Mouse (Mus musculus) hindbrain, embryonic 15.5 days (tissue): ENCODE measurements around the gene Gabbr1. TPM values are rescaled to one million over a fixed set of nuclear protein-coding genes. Genes with fewer than 3 reads are reported as not detected.
A peak's percentile ranks its signal among the peaks of the same experiment; 100 is the strongest.

Experiments used
- ATAC-seq: fragments of 200-750 bp; cut with Nextera tagmentation; 2 replicates; pipeline ENCODE4 v1.8.0; 2017; ENCODE audit warnings: low read depth, moderate number of reproducible peaks, moderate TSS enrichment; ENCODE audit not compliant: low FRiP score
- H3K27ac ChIP-seq: fragments of 300-500 bp; sonication (generic); replicated peaks from 2 replicates; pipeline ENCODE4 v1.5.1; 2015; ENCODE audit warnings: mild to moderate bottlenecking, inconsistent platforms
- H3K27me3 ChIP-seq: fragments of 300-500 bp; sonication (generic); 2 replicates; pipeline ENCODE4 v1.6.1; 2015; ENCODE audit warnings: control low read depth, inconsistent platforms
- H3K36me3 ChIP-seq: fragments of 300-500 bp; sonication (generic); 2 replicates; pipeline ENCODE4 v1.6.1; 2015; ENCODE audit warnings: control low read depth, inconsistent platforms
- H3K4me1 ChIP-seq: fragments of 300-500 bp; sonication (generic); replicated peaks from 2 replicates; pipeline ENCODE4 v1.6.1; 2015; ENCODE audit warnings: control low read depth, inconsistent platforms
- H3K4me2 ChIP-seq: fragments of 300-500 bp; sonication (generic); 2 replicates; pipeline ENCODE4 v1.6.1; 2015; ENCODE audit warnings: moderate library complexity, mild to moderate bottlenecking, inconsistent platforms
- H3K4me3 ChIP-seq: fragments of 300-500 bp; sonication (generic); 2 replicates; pipeline ENCODE4 v1.5.1; 2015; ENCODE audit warnings: mild to moderate bottlenecking, inconsistent platforms
- H3K9ac ChIP-seq: fragments of 300-500 bp; sonication (generic); 2 replicates; pipeline ENCODE4 v1.6.1; 2015; ENCODE audit warnings: inconsistent platforms
- H3K9me3 ChIP-seq: fragments of 300-500 bp; sonication (generic); 2 replicates; pipeline ENCODE4 v1.6.1; 2016; ENCODE audit warnings: control low read depth, inconsistent platforms
- whole genome bisulfite sequencing: fragments of 180-500 bp; shearing (Covaris S2); methylation state at CpG from one replicate; pipeline ENCODE4 v1.1.7; 2015; 5-methylcytosine and 5-hydroxymethylcytosine counted together
- polyA plus RNA-seq: library from polyadenylated mRNA; unstranded; fragments of >200 nt; fragmentation: Nextera tagmentation; extraction: Ambion mirVana; gene quantifications from 2 replicates; pipeline ENCODE4 v1.2.1, GENCODE M21; 2015

The Gabbr1 gene
- polyA plus RNA-seq, 1 experiment from 2014 or later, result 86.0 TPM

DNA sequence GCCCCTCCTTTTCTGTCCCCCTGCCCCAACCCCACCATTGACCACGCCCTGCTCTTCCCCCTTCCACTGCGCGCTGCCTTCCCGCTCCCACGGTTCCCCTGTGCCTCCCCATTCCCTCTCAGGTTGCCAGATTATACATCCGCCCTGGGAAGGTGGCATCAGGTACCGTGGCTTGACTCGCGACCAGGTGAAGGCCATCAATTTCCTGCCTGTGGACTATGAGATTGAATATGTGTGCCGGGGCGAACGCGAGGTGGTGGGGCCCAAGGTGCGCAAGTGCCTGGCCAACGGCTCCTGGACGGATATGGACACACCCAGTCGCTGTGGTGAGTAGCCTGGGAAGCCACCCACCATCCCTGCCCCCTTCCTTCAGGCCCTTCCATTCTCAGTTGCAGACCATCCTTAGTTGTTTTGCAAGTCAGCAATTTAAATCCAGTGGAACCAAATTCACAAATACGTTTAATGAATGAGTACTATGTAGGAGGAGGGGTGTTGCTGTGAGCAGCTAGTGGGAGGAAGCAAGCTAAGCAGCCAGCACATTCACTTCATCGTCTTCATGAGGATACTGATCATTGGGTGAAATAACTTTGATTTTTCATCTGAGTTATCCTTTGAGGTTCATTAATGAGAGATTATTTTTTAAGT lies 1.7 kb downstream of the Gabbr1 start:
- Histone ChIP-seq H3K4me3 (peak overlapping the region; percentile 88), H3K27me3 (no peaks in the 10 kb centered on the region), H3K27ac (peak overlapping the region; percentile 95), H3K9me3 (no peaks in the 10 kb centered on the region), H3K36me3 (no peaks in the 10 kb centered on the region), H3K4me2 (peak overlapping the region; percentile 77), H3K4me1 (peaks cover 61% of the 10 kb centered on the region), H3K9ac (peak overlapping the region; percentile 100)
- 13% methylated on average over 19 of the region's 19 CpGs for WGBS
- ATAC-seq, result no peak

DNA sequence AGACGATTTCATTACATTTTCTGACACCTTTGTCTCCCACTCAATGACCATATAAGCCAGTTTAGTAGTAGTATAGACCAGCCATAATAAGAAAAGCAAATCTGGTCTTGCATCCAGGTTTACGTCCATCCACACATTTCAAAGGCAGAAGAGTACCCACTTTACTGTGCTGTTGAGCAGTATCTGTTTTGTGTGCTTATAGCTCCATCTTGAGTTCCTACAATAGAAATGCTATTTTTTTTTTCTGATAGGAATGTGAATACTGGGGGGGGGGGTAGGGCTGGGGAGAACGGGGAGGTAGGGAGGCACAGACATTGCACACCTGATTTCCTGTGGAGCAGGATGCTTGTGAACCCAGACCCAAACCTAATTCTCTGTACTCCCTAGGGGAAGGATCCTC lies 2.2 kb downstream of the Gabbr1 start:
- WGBS, result 21% methylated on average over 3 of the region's 3 CpGs
- Histone ChIP-seq H3K9ac (peak overlapping the region; percentile 100), H3K4me2 (peak overlapping the region; percentile 77), H3K27ac (peak overlapping the region; percentile 95), H3K4me3 (peak overlapping the region; percentile 88), H3K36me3 (no peaks in the 10 kb centered on the region), H3K27me3 (no peaks in the 10 kb centered on the region), H3K9me3 (no peaks in the 10 kb centered on the region), H3K4me1 (peaks cover 65% of the 10 kb centered on the region)
- ATAC-seq, result no peak

DNA sequence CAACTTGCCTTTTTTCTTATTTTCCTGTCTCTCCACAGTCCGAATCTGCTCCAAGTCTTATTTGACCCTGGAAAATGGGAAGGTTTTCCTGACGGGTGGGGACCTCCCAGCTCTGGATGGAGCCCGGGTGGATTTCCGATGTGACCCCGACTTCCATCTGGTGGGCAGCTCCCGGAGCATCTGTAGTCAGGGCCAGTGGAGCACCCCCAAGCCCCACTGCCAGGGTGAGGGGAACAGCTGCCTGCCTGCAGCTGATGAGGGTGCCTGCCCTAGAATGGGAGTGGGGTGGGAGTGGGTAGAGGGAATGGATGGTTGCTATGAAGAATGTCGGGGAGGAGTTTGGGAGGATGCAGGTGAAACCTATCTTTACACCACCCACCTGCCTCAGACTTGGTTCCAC lies 2.6 kb downstream of the Gabbr1 start:
- H3K36me3 ChIP-seq, result no peaks in the 10 kb centered on the region
- no peaks in the 10 kb centered on the region for H3K27me3 ChIP-seq
- H3K9me3 ChIP-seq, result no peaks in the 10 kb centered on the region
- 63% methylated on average over 7 of the region's 7 CpGs for WGBS
- peak overlapping the region; percentile 88 for H3K4me3 ChIP-seq
- H3K4me2 ChIP-seq, result peak overlapping the region; percentile 77
- no peak for ATAC-seq
- H3K27ac ChIP-seq, result no peak overlapping the region
- peaks cover 69% of the 10 kb centered on the region for H3K4me1 ChIP-seq
- peak overlapping the region; percentile 100 for H3K9ac ChIP-seq

DNA sequence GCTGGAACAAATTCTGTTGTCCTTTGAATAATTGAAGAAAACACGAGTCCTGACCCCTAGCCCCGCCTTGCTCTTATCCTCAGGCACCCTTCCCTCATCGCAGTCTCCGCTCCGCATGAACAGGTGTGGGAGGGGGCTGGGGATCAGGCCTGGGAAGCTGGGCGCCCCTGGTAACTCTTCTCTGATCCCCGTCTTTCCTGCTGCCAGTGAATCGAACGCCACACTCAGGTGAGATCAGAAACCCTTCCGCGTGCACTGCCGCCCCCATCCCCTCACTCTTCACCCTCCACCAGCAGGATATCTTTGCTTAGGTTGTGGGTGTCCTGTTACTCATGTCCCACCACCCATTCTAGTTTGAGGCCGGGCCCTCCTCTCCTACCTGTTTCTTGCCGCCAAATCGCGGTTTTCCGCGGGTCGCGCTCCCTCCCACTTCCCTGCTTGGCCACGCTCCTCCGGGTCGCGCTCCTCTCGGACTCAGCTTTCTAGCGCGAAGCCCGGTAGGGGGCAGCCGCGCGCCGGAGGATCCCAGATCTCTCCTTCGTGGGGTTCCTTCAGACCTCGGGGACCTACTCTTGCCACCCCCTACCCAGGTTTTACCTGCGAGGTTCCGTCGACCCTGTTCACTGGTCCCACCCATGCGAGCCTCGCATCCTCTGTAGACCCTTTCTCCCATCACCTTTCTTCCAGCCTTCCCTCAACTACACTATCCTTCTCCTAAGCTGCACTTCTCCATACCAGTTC lies 4.0 kb downstream of the Gabbr1 start:
- H3K9ac ChIP-seq, result peak overlapping the region; percentile 89
- H3K4me2 ChIP-seq, result peak overlapping the region; percentile 77
- 3% methylated on average over 39 of the region's 39 CpGs for WGBS
- no peaks in the 10 kb centered on the region for H3K9me3 ChIP-seq
- peak overlapping the region; percentile 88 for H3K4me3 ChIP-seq
- peaks cover 67% of the 10 kb centered on the region for H3K4me1 ChIP-seq
- no peaks in the 10 kb centered on the region for H3K27me3 ChIP-seq
- peak overlapping the region; percentile 86 for H3K27ac ChIP-seq
- H3K36me3 ChIP-seq, result peaks cover 11% of the 10 kb centered on the region
- peak; percentile 12; the same call in 1 of the 2 replicates for ATAC-seq

DNA sequence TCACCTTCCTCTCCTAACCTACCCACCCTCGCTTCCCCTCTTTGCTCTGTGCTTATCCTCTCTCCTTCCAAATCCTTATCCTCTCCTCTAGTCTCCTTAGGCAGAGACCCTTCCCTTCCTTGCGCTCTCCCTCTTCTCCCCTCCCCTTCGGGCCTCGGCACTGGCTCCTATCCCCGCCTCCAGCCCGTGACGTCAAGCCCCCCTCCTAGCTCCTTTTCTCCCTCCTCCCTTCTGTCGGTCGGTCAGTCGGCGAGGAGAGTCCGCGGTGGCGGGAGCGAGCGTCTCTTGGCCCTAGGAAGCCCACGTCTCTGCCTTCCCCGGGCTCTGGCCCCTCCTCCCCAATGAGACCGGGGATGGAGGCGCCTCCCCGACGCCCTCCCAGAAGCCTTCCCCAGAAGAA lies 4.6 kb downstream of the Gabbr1 start:
- peaks cover 12% of the 10 kb centered on the region for H3K36me3 ChIP-seq
- H3K27ac ChIP-seq, result peak overlapping the region; percentile 86
- peak overlapping the region; percentile 89 for H3K9ac ChIP-seq
- ATAC-seq, result peak; percentile 65
- H3K4me2 ChIP-seq, result peak overlapping the region; percentile 77
- peak overlapping the region; percentile 88 for H3K4me3 ChIP-seq
- H3K4me1 ChIP-seq, result peaks cover 62% of the 10 kb centered on the region
- no peaks in the 10 kb centered on the region for H3K9me3 ChIP-seq
- under 1% methylated on average over 22 of the region's 22 CpGs for WGBS
- H3K27me3 ChIP-seq, result no peaks in the 10 kb centered on the region

DNA sequence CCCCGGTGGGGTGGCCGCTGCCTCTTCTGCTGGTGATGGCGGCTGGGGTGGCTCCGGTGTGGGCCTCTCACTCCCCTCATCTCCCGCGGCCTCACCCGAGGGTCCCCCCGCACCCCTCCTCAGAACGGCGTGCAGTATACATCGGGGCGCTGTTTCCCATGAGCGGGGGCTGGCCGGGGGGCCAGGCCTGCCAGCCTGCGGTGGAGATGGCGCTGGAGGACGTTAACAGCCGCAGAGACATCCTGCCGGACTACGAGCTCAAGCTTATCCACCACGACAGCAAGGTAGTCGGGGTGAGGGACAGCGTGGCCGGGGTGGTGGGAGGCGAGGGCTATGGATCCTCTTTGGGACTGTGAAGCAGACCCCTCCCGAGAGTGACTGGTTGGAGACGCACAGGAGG lies 5.1 kb downstream of the Gabbr1 start:
- WGBS, result 4% methylated on average over 26 of the region's 27 CpGs
- H3K9ac ChIP-seq, result peak overlapping the region; percentile 89
- ATAC-seq, result peak; percentile 20
- H3K4me3 ChIP-seq, result peak overlapping the region; percentile 88
- H3K4me2 ChIP-seq, result peak overlapping the region; percentile 77
- peak overlapping the region; percentile 86 for H3K27ac ChIP-seq
- H3K4me1 ChIP-seq, result peaks cover 62% of the 10 kb centered on the region
- no peaks in the 10 kb centered on the region for H3K27me3 ChIP-seq
- no peaks in the 10 kb centered on the region for H3K9me3 ChIP-seq
- peaks cover 17% of the 10 kb centered on the region for H3K36me3 ChIP-seq

DNA sequence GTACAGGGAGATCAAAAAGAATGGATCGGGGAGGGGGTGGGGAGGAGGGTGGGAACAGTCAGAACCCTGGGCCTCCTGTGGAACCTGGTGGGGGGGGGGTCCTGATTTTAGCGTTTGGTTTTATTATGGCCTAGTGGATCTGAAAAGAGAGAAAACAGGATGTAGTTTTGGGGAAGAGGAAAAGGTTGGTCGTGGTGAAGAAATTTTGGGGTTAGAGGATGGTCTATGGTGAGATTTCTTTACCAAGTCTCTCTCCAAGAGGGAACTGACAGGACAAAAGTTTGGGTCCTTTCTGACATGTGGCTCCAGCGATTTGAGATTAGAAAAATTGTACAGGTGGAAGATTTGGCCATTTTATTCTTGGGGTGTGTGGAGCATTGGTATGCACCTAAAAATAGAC lies 6.0 kb downstream of the Gabbr1 start:
- Histone ChIP-seq H3K9me3 (no peaks in the 10 kb centered on the region), H3K36me3 (peaks cover 25% of the 10 kb centered on the region), H3K9ac (no peak overlapping the region), H3K4me3 (peak overlapping the region; percentile 88), H3K27me3 (no peaks in the 10 kb centered on the region), H3K4me2 (peak overlapping the region; percentile 77), H3K27ac (no peak overlapping the region), H3K4me1 (peaks cover 63% of the 10 kb centered on the region)
- 54% methylated on average over 4 of the region's 4 CpGs for WGBS
- ATAC-seq, result no peak

DNA sequence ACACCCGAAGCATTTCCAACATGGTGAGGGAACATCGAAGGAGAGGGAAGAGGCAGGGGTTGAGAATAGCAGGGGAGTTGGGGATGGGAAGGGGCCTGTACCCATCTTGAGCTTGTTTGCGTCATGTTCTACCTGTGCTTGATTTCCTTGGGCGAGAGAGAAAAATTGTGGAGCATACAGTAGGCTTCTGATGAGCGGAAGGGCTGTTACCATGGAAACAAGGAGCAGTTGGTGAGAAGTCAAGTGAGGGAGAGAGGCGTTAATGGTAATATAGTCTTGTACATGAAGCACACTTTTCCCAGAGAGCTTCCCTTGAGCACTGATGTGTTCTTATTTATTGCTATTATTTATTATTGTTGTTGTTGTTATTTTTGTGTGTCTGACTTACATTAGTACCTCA lies 11.2 kb downstream of the Gabbr1 start:
- Histone ChIP-seq H3K9me3 (no peaks in the 10 kb centered on the region), H3K36me3 (peaks cover 57% of the 10 kb centered on the region)

DNA sequence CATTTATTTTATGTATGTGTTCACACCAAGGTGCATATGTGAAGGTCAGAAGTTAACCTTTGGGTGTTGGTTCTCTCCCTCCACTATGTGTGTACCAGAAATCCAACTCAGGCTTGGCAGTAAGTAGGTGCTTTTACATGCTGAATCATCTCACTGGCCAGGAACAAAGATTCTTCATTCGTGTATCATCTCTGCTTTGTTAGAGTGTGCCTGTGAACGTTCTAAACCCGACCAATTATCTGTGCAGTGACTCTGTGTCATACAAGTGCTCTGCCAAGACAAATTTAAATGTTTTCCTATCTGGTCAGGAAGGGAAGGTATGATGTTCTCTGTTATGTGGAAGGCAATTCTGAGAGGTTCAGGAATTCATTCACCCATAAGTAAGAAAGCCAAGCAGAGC lies 15.7 kb downstream of the Gabbr1 start:
- Histone ChIP-seq H3K9me3 (no peaks in the 10 kb centered on the region), H3K27ac (no peak overlapping the region), H3K4me1 (peaks cover 5% of the 10 kb centered on the region; the same call in 1 of the 2 replicates), H3K36me3 (peaks cover 80% of the 10 kb centered on the region), H3K4me3 (no peak overlapping the region), H3K27me3 (no peaks in the 10 kb centered on the region), H3K4me2 (no peak overlapping the region), H3K9ac (no peak overlapping the region)
- 77% methylated on average over 3 of the region's 3 CpGs for WGBS
- ATAC-seq, result no peak

More for the DNA sequence above, 11.2 kb downstream of the Gabbr1 start:
- no peak overlapping the region for H3K27ac ChIP-seq
- no peaks in the 10 kb centered on the region for H3K27me3 ChIP-seq
- H3K9ac ChIP-seq, result no peak overlapping the region; the same call in 1 of the 2 replicates
- no peak for ATAC-seq
- H3K4me3 ChIP-seq, result no peak overlapping the region
- H3K4me2 ChIP-seq, result no peak overlapping the region
- 63% methylated on average over 6 of the region's 6 CpGs for WGBS
- peaks cover 18% of the 10 kb centered on the region for H3K4me1 ChIP-seq

DNA sequence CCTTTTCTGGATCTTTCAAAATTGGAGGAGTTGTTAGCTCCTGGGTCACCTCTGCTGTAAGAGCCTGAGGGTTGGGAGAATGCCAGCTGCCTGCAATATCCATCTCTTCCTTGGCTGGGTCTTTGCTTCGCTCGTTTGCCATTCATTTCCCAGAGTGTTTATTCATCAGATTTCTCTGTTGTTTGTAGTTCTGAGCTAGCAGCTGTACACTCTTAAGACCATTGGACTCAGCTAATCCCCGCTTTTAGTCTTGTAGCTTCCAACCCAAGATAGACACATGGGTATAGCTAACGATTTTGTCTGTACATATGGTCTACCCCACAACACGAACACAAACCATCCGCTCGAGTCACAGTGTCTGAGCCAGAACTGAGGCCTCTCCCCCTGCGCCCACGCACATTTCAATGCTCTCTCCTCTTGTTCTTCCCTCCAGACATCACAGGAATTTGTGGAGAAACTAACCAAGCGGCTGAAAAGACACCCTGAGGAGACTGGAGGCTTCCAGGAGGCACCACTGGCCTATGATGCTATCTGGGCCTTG lies 16.4 kb downstream of the Gabbr1 start:
- ATAC-seq, result no peak
- Histone ChIP-seq H3K4me1 (no peaks in the 10 kb centered on the region), H3K4me3 (no peak overlapping the region), H3K9me3 (no peaks in the 10 kb centered on the region), H3K27me3 (no peaks in the 10 kb centered on the region), H3K27ac (no peak overlapping the region), H3K36me3 (peaks cover 82% of the 10 kb centered on the region), H3K9ac (no peak overlapping the region), H3K4me2 (no peak overlapping the region)
- WGBS, result 82% methylated on average over 10 of the region's 10 CpGs

DNA sequence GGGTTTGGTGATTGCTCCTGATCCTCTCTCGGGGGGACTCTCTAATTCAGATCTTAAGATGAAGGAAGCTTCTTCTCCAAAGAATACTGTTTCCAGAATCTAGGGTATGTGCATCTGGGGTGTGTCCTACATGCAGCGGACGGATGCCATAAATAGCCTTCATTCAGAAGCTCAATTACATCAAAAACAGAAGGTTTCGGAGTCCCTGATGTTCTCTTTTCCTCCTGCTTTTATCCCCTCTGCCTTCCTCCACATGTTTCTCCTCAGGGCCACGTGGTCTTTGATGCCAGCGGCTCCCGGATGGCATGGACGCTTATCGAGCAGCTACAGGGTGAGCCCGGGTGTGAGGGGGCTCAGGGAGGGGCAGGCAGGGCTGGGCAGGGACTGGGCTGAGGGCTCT lies 17.3 kb downstream of the Gabbr1 start:
- H3K4me2 ChIP-seq, result no peak overlapping the region
- no peak overlapping the region for H3K4me3 ChIP-seq
- no peaks in the 10 kb centered on the region for H3K4me1 ChIP-seq
- WGBS, result 75% methylated on average over 10 of the region's 10 CpGs
- H3K9me3 ChIP-seq, result no peaks in the 10 kb centered on the region
- no peak overlapping the region for H3K27ac ChIP-seq
- H3K36me3 ChIP-seq, result peaks cover 89% of the 10 kb centered on the region
- ATAC-seq, result no peak
- no peaks in the 10 kb centered on the region for H3K27me3 ChIP-seq
- H3K9ac ChIP-seq, result no peak overlapping the region
